Mouse (Mus musculus): Measurements from ENCODE around the gene Lrp10. TPM values are rescaled to one million over a fixed set of nuclear protein-coding genes. Genes with fewer than 3 reads are reported as not detected.

The Lrp10 gene
- polyA plus RNA-seq, 1 experiment = 81.8 TPM

- no peaks in the 10 kb centered on the region for H3K27me3 ChIP-seq (ENCODE audit: control insufficient read depth, insufficient read depth, insufficient read length)
- TF ChIP-seq POLR2A (IDR thresholded peaks at IDR 0.05; ENCODE audit: insufficient read length, low read depth) (no peak), POLR2AphosphoS2 (IDR thresholded peaks at IDR 0.05; ENCODE audit: insufficient read length, low read depth) (peak; percentile 23)
- H3K79me2 ChIP-seq (ENCODE audit: control insufficient read depth, insufficient read depth) = no peaks in the 10 kb centered on the region
- H3ac ChIP-seq (ENCODE audit: control insufficient read depth, insufficient read length) = no peak overlapping the region
- H3K4me2 ChIP-seq (ENCODE audit: low read depth) = no peak overlapping the region
- peaks cover 17% of the 10 kb centered on the region for H3K36me3 ChIP-seq (ENCODE audit: control insufficient read depth, insufficient read depth)
- no peak overlapping the region for H3K4me3 ChIP-seq
Measured at GRCm38 (mm10) chr14:54443196-54443595, 20.7 kb upstream of the Lrp10 start.

GRCm38 (mm10) chr14:54443712-54444618 is 20.0 kb upstream of the Lrp10 start:
- Histone ChIP-seq H3K27me3 (ENCODE audit: control insufficient read depth, insufficient read depth, insufficient read length) (no peaks in the 10 kb centered on the region), H3ac (ENCODE audit: control insufficient read depth, insufficient read length) (no peak overlapping the region), H3K36me3 (ENCODE audit: control insufficient read depth, insufficient read depth) (peaks cover 11% of the 10 kb centered on the region), H3K4me2 (ENCODE audit: low read depth) (no peak overlapping the region), H3K79me2 (ENCODE audit: control insufficient read depth, insufficient read depth) (no peaks in the 10 kb centered on the region), H3K4me3 (no peak overlapping the region)
- TF ChIP-seq TCF12 (IDR thresholded peaks at IDR 0.05; ENCODE audit: insufficient read depth, poor library complexity, severe bottlenecking) (no peak), SRF (IDR thresholded peaks at IDR 0.05; ENCODE audit: control insufficient read depth, insufficient read length, low read depth) (no peak), CEBPB (IDR thresholded peaks at IDR 0.05; ENCODE audit: insufficient read depth, poor library complexity, severe bottlenecking) (no peak), REST (IDR thresholded peaks at IDR 0.05; ENCODE audit: insufficient read depth, insufficient read length) (no peak), POLR2AphosphoS2 (IDR thresholded peaks at IDR 0.05; ENCODE audit: insufficient read length, low read depth) (no peak), POLR2A (IDR thresholded peaks at IDR 0.05; ENCODE audit: insufficient read length, low read depth) (no peak), USF1 (IDR thresholded peaks at IDR 0.05; ENCODE audit: low read depth) (no peak), MYOD1 (IDR thresholded peaks at IDR 0.05; ENCODE audit: control insufficient read depth in 1 of 3, insufficient read length in 2 of 3, low read depth in 2 of 3) (no peak), E2F4 (IDR thresholded peaks at IDR 0.05; ENCODE audit: insufficient read depth) (no peak), TCF3 (IDR thresholded peaks at IDR 0.05; ENCODE audit: insufficient read length, low read depth) (no peak), MAX (IDR thresholded peaks at IDR 0.05; ENCODE audit: low read depth) (no peak), MYOG (IDR thresholded peaks at IDR 0.05; ENCODE audit: control insufficient read depth in 1 of 3, insufficient read depth in 1 of 3, insufficient read length in 2 of 3, low read depth in 2 of 3) (no peak)

- Histone ChIP-seq H3K36me3 (ENCODE audit: control insufficient read depth, insufficient read depth) (no peaks in the 10 kb centered on the region), H3ac (ENCODE audit: control insufficient read depth, insufficient read length) (no peak overlapping the region), H3K4me3 (no peak overlapping the region), H3K79me2 (ENCODE audit: control insufficient read depth, insufficient read depth) (no peaks in the 10 kb centered on the region), H3K27me3 (ENCODE audit: control insufficient read depth, insufficient read depth, insufficient read length) (no peaks in the 10 kb centered on the region), H3K4me2 (ENCODE audit: low read depth) (no peak overlapping the region)
- TF ChIP-seq TCF3 (IDR thresholded peaks at IDR 0.05; ENCODE audit: insufficient read length, low read depth) (no peak), POLR2AphosphoS2 (IDR thresholded peaks at IDR 0.05; ENCODE audit: insufficient read length, low read depth) (peak; percentile 18)
Measured at GRCm38 (mm10) chr14:54445476-54445875, 18.5 kb upstream of the Lrp10 start.

- no peaks in the 10 kb centered on the region for H3K27me3 ChIP-seq (ENCODE audit: control insufficient read depth, insufficient read depth, insufficient read length)
- TF ChIP-seq POLR2AphosphoS2 (IDR thresholded peaks at IDR 0.05; ENCODE audit: insufficient read length, low read depth) (no peak), REST (IDR thresholded peaks at IDR 0.05; ENCODE audit: insufficient read depth, insufficient read length) (no peak)
- no peak overlapping the region for H3K4me3 ChIP-seq
- H3ac ChIP-seq (ENCODE audit: control insufficient read depth, insufficient read length) = no peak overlapping the region
- no peaks in the 10 kb centered on the region for H3K79me2 ChIP-seq (ENCODE audit: control insufficient read depth, insufficient read depth)
- no peak overlapping the region for H3K4me2 ChIP-seq (ENCODE audit: low read depth)
- no peaks in the 10 kb centered on the region for H3K36me3 ChIP-seq (ENCODE audit: control insufficient read depth, insufficient read depth)
Measured at GRCm38 (mm10) chr14:54453566-54453965, 10.4 kb upstream of the Lrp10 start.

- Histone ChIP-seq H3K79me2 (ENCODE audit: control insufficient read depth, insufficient read depth) (no peaks in the 10 kb centered on the region), H3K27me3 (ENCODE audit: control insufficient read depth, insufficient read depth, insufficient read length) (no peaks in the 10 kb centered on the region), H3K36me3 (ENCODE audit: control insufficient read depth, insufficient read depth) (no peaks in the 10 kb centered on the region), H3ac (ENCODE audit: control insufficient read depth, insufficient read length) (no peak overlapping the region), H3K4me2 (ENCODE audit: low read depth) (no peak overlapping the region), H3K4me3 (no peak overlapping the region)
- TF ChIP-seq REST (IDR thresholded peaks at IDR 0.05; ENCODE audit: insufficient read depth, insufficient read length) = no peak
Measured at GRCm38 (mm10) chr14:54454669-54455528, 9.0 kb upstream of the Lrp10 start.

Measured in myocyte (in vitro differentiated cells).